Mouse (Mus musculus): ENCODE data around the gene Traf6.

GRCm38 (mm10) chr2:101638979-101639839 is 39.0 kb upstream of the Traf6 start:
- TF ChIP-seq EP300 (IDR thresholded peaks at IDR 0.05), result no peak
- TF ChIP-seq CTCF (IDR thresholded peaks at IDR 0.05), result no peak

Measured in lung, postnatal 0 days (tissue).